Mouse (Mus musculus): ENCODE data around the gene Zbed3.

DNA sequence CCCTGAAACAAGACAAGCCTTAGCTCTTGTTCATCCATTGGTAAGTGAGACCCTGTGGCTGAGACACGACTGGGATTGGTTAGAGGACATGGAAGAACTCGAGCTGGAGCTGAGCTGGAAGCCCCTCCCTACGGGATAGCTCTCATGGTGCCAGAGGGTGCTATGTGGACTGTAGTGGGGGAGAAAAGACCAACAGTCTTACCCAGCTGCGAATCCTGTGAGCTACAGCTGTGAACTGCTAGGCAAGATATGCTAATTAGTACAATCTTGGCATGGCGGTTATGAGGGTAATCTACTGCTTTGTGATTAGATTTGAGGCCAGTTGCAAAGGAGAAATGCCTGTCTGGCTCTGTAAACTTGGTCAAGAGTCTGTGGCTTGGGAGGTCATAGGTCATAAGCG, 4.3 kb upstream of the Zbed3 start:
- no peak for TF ChIP-seq MAX (IDR thresholded peaks at IDR 0.05; ENCODE audit: low read depth)
- TF ChIP-seq USF1 (IDR thresholded peaks at IDR 0.05; ENCODE audit: low read depth), result no peak
- TF ChIP-seq POLR2A (IDR thresholded peaks at IDR 0.05; ENCODE audit: insufficient read length, low read depth), result no peak
- TF ChIP-seq POLR2AphosphoS2 (IDR thresholded peaks at IDR 0.05; ENCODE audit: insufficient read length, low read depth), result no peak
- no peak for TF ChIP-seq E2F4 (IDR thresholded peaks at IDR 0.05; ENCODE audit: insufficient read depth)
- TF ChIP-seq SRF (IDR thresholded peaks at IDR 0.05; ENCODE audit: control insufficient read depth, insufficient read length, low read depth), result no peak
- no peak for TF ChIP-seq MYOG (IDR thresholded peaks at IDR 0.05; ENCODE audit: control insufficient read depth in 1 of 3, insufficient read depth in 1 of 3, insufficient read length in 2 of 3, low read depth in 2 of 3)
- no peak for TF ChIP-seq CEBPB (IDR thresholded peaks at IDR 0.05; ENCODE audit: insufficient read depth, poor library complexity, severe bottlenecking)
- TF ChIP-seq TCF12 (IDR thresholded peaks at IDR 0.05; ENCODE audit: insufficient read depth, poor library complexity, severe bottlenecking), result no peak
- TF ChIP-seq MYOD1 (IDR thresholded peaks at IDR 0.05; ENCODE audit: control insufficient read depth in 1 of 3, insufficient read length in 2 of 3, low read depth in 2 of 3), result no peak

Measured in myocyte (in vitro differentiated cells).